Mouse (Mus musculus) adrenal gland, postnatal 10 days (tissue): Measurements from ENCODE around the gene Naip5. TPM values are rescaled to one million over a fixed set of nuclear protein-coding genes. Genes with fewer than 3 reads are reported as not detected.
"Not testable (repeated sequence)": the region's sequence is repeated elsewhere in the genome, so short reads cannot be mapped to it uniquely, and the experiment has no call there.

Experiments
- DNase-seq: peaks from one replicate; pipeline ENCODE4 v3.0.0; 2021; ENCODE audit warnings: mixed read lengths
- long read RNA-seq, 2 experiments: library from polyadenylated mRNA; stranded (forward); transcript quantifications; one replicate each; pipeline ENCODE4 v2.0.0; 2021
- total RNA-seq, 2 experiments: library from RNA; stranded (reverse); gene quantifications; 2 replicates each; pipeline ENCODE4 v1.2.3; 2021

Gene Naip5
- 1 to 10 TPM; 1.7 to 2.7 TPM for total RNA-seq
- long read RNA-seq, experiment 1, result 0 reads
- long read RNA-seq, experiment 2, partial matches to known transcripts, result 0 of 2 reads
- long read RNA-seq, experiment 2, other reads (novel, unspliced or antisense), result 2 of 2 reads

GRCm38 (mm10) chr13:100246223-100246622, at the start of gene Naip5:
Gene Naip5 (minus strand): TSS chr13:100246323.
- DNase-seq, result not testable (repeated sequence)

GRCm38 (mm10) chr13:100284611-100285010, 38.5 kb upstream of the Naip5 start:
- no peak for DNase-seq

- not testable (repeated sequence) for DNase-seq
Observed at GRCm38 (mm10) chr13:100271474-100272132, 25.5 kb upstream of the Naip5 start.

GRCm38 (mm10) chr13:100256996-100257395, 10.9 kb upstream of the Naip5 start:
- DNase-seq, result not testable (repeated sequence)

- not testable (repeated sequence) for DNase-seq
Observed at GRCm38 (mm10) chr13:100255925-100256324, 9.8 kb upstream of the Naip5 start.

GRCm38 (mm10) chr13:100251897-100252296, 5.8 kb upstream of the Naip5 start:
- DNase-seq, result not testable (repeated sequence)

- not testable (repeated sequence) for DNase-seq
Observed at GRCm38 (mm10) chr13:100246896-100247519, 885 bp upstream of the Naip5 start.

GRCm38 (mm10) chr13:100243702-100244101, 2.4 kb downstream of the Naip5 start:
- peak; percentile 12 for DNase-seq

- not testable (repeated sequence) for DNase-seq
Observed at GRCm38 (mm10) chr13:100213683-100214082, 32.4 kb downstream of the Naip5 start.

GRCm38 (mm10) chr13:100210540-100210939, 35.6 kb downstream of the Naip5 start:
- peak; percentile 80 for DNase-seq

- no peak for DNase-seq
Observed at GRCm38 (mm10) chr13:100203319-100203718, 42.8 kb downstream of the Naip5 start.

- DNase-seq, result not testable (repeated sequence)
Observed at GRCm38 (mm10) chr13:100201659-100202333, 44.3 kb downstream of the Naip5 start, which contains the start of gene Naip2. Gene Naip2 (minus strand): TSS chr13:100202092.

GRCm38 (mm10) chr13:100200778-100201177, 45.3 kb downstream of the Naip5 start:
- no peak for DNase-seq

- no peak for DNase-seq
Observed at GRCm38 (mm10) chr13:100195421-100195820, 50.7 kb downstream of the Naip5 start.

GRCm38 (mm10) chr13:100183111-100183510, 63.0 kb downstream of the Naip5 start:
- DNase-seq, result not testable (repeated sequence)

- peak; percentile 17 for DNase-seq
Observed at GRCm38 (mm10) chr13:100174360-100174759, 71.8 kb downstream of the Naip5 start.

GRCm38 (mm10) chr13:100166378-100166777, 79.7 kb downstream of the Naip5 start:
- DNase-seq, result not testable (repeated sequence)

- DNase-seq, result not testable (repeated sequence)
Observed at GRCm38 (mm10) chr13:100162467-100162866, 83.7 kb downstream of the Naip5 start.
